Mouse (Mus musculus) heart, postnatal 0 days (tissue): ENCODE data around the gene Tnnt3. TPM values are rescaled to one million over a fixed set of nuclear protein-coding genes. Genes with fewer than 3 reads are reported as not detected.

Experiments used
- ATAC-seq: fragments of 200-750 bp; cut with Nextera tagmentation; 2 replicates; pipeline ENCODE4 v1.8.0; 2017; ENCODE audit warnings: low read depth, moderate number of reproducible peaks, moderate library complexity; ENCODE audit not compliant: insufficient read depth
- DNase-seq: peaks from one replicate; pipeline ENCODE4 v3.0.0-alpha.2; 2016; ENCODE audit warnings: low spot score
- H3K27ac ChIP-seq: fragments of 300-500 bp; sonication (generic); 2 replicates; pipeline ENCODE4 v1.5.1; 2014; ENCODE audit warnings: low read depth, mild to moderate bottlenecking
- H3K27me3 ChIP-seq: fragments of 300-500 bp; sonication (generic); 2 replicates; pipeline ENCODE4 v1.6.1; 2014; ENCODE audit warnings: low read length, mixed read lengths; ENCODE audit not compliant: control insufficient read depth, insufficient read depth
- H3K36me3 ChIP-seq: fragments of 300-500 bp; sonication (generic); replicated peaks from 2 replicates; pipeline ENCODE4 v1.6.1; 2014; ENCODE audit warnings: low read length, mixed read lengths; ENCODE audit not compliant: control insufficient read depth, insufficient read depth
- H3K4me1 ChIP-seq: fragments of 300-500 bp; sonication (generic); 2 replicates; pipeline ENCODE4 v1.6.1; 2014; ENCODE audit warnings: antibody characterized with exemption; ENCODE audit not compliant: control insufficient read depth, insufficient read depth
- H3K4me2 ChIP-seq: fragments of 300-500 bp; sonication (generic); 2 replicates; pipeline ENCODE4 v1.6.1; 2014; ENCODE audit warnings: low read depth, mild to moderate bottlenecking, low read length, moderate library complexity
- H3K4me3 ChIP-seq: fragments of 300-500 bp; sonication (generic); 2 replicates; pipeline ENCODE4 v1.5.1; 2014; ENCODE audit warnings: low read depth, low read length
- H3K9ac ChIP-seq: fragments of 300-500 bp; sonication (generic); replicated peaks from 2 replicates; pipeline ENCODE4 v1.6.1; 2014; ENCODE audit warnings: low read depth, low read length, mixed read lengths
- H3K9me3 ChIP-seq: fragments of 300-500 bp; sonication (generic); replicated peaks from 2 replicates; pipeline ENCODE4 v1.6.1; 2016; ENCODE audit warnings: low read length; ENCODE audit not compliant: control insufficient read depth
- CTCF ChIP-seq: IDR thresholded peaks from 2 replicates; pipeline ENCODE4 v1.5.1; 2016; ENCODE audit warnings: antibody characterized with exemption, control low read depth, low read depth
- EP300 ChIP-seq: IDR thresholded peaks from 2 replicates; pipeline ENCODE4 v1.6.1; 2016; ENCODE audit warnings: antibody characterized with exemption, low read depth
- WGBS: fragments of 180-500 bp; shearing (Covaris S2); extraction: QIAGEN DNeasy Blood & Tissue Kit; methylation state at CpG from one replicate; pipeline ENCODE4 v1.1.7; 2014; 5-methylcytosine and 5-hydroxymethylcytosine counted together
- polyA plus RNA-seq: library from polyadenylated mRNA; unstranded; fragments of >200 nt; fragmentation: Nextera tagmentation; extraction: Ambion mirVana; gene quantifications from 2 replicates; pipeline ENCODE4 v1.2.1, GENCODE M21; 2015
- total RNA-seq: library from RNA; depleted of rRNA; stranded (reverse); fragments of >200 nt; gene quantifications from 2 replicates; pipeline ENCODE4 v1.2.3, GENCODE M21; 2014; ENCODE audit warnings: low replicate concordance; rRNA removed

Tnnt3 gene
- total and polyA plus RNA-seq, 2 experiments from 2014 or later = 0.73 to 2.5 TPM

- Histone ChIP-seq H3K4me3 (no peak overlapping the region), H3K27ac (no peak overlapping the region), H3K4me1 (peaks cover 10% of the 10 kb centered on the region), H3K9me3 (no peaks in the 10 kb centered on the region), H3K4me2 (no peak overlapping the region), H3K9ac (no peak overlapping the region), H3K27me3 (no peaks in the 10 kb centered on the region), H3K36me3 (no peaks in the 10 kb centered on the region)
- DNase-seq (no peak), ATAC-seq (no peak)
- WGBS = 65% methylated on average over 5 of the region's 5 CpGs
- no peak for TF ChIP-seq CTCF
- TF ChIP-seq EP300 = no peak
Measured at GRCm38 (mm10) chr7:142559651-142560175, 61.1 kb downstream of the Tnnt3 start.

DNA sequence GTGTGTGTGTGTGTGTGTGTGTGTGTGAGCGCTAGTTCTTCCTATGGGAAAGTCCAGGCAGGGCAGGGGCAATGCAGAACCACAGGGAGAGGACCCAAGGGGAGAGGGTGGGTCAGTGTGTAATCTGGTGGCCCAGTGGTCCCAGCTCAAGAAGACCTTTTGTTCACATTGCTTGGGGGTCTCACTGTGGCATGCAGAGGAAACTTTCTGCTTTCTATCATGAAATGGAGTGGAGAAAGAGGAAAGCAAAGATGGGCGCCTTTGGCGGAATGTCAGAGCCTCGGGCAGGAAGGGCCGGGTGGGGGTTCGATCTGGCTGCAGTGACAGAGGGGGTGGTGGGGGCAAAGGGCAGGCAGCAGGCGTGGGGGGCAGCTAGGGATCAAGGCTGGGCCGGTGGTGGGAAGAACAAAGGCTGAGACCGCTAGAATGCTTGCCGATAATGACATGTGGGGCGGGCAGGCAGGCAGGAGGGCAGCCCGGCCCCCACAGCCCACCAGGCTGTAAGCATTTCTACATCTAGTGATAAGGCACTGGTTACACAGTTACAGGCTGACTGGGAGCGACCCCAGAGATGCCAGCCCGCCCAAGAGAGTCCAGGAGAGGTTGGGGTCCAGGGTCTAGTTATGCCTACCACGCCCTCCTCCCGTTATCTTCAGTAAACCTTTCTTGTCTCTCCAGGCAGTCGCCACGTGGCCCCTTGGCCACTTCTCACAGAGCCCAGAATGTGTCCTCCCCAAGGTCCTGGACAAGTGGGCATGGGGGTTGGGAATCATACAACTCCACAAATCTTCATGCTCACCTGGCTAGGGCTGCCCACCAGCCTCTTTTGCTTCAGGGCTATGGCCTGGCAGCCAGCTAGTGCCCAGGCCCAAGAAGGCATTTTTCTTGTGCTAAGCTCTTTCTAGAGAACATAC is 62.6 kb downstream of the Tnnt3 start:
- Histone ChIP-seq H3K36me3 (no peaks in the 10 kb centered on the region), H3K27me3 (no peaks in the 10 kb centered on the region), H3K4me3 (no peak overlapping the region), H3K4me2 (no peak overlapping the region), H3K9ac (no peak overlapping the region), H3K4me1 (peaks cover 13% of the 10 kb centered on the region), H3K9me3 (no peaks in the 10 kb centered on the region), H3K27ac (no peak overlapping the region)
- TF ChIP-seq CTCF (no peak), EP300 (no peak)
- ATAC-seq = no peak
- DNase-seq = no peak
- 34% methylated on average over 18 of the region's 18 CpGs for WGBS

DNA sequence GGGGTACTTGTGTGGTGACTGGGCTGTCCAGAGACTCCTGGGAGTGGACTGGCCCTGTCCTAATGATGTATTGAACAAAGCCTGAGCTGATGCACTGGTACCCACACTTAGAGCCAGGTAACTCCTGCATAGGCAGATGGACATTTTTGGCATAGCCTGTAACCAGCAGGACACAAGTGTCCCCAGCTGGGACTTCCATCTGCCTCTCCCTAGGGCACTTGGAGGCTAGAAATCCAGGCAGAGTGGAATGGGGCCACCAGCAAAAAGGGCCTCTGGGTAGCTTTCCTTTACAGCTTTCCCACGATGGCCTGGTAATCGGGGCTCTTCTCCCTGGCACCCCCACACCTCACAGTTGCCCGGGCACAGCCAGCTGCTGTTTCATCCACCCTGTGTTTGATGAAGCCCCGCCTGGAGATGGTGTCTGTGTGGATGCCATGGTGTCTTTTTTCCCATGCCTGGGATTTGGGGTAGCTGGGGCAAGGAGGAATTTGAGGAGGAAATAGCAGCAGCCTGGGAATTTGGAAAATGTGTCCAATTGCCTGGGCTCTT is 63.3 kb downstream of the Tnnt3 start:
- 77% methylated on average over 4 of the region's 4 CpGs for WGBS
- no peak overlapping the region for H3K9ac ChIP-seq

GRCm38 (mm10) chr7:142563168-142563567 is 64.5 kb downstream of the Tnnt3 start:
- no peak for ATAC-seq
- Histone ChIP-seq H3K27ac (no peak overlapping the region), H3K27me3 (no peaks in the 10 kb centered on the region), H3K4me2 (no peak overlapping the region), H3K9ac (no peak overlapping the region), H3K9me3 (no peaks in the 10 kb centered on the region), H3K36me3 (no peaks in the 10 kb centered on the region), H3K4me1 (peaks cover 17% of the 10 kb centered on the region), H3K4me3 (no peak overlapping the region)
- no peak for DNase-seq
- WGBS = 64% methylated on average over 6 of the region's 6 CpGs
- TF ChIP-seq CTCF (no peak), EP300 (no peak)

More for the DNA sequence above, 63.3 kb downstream of the Tnnt3 start:
- Histone ChIP-seq H3K4me2 (no peak overlapping the region), H3K9me3 (no peaks in the 10 kb centered on the region), H3K4me1 (peaks cover 13% of the 10 kb centered on the region), H3K4me3 (no peak overlapping the region), H3K36me3 (no peaks in the 10 kb centered on the region), H3K27me3 (no peaks in the 10 kb centered on the region), H3K27ac (no peak overlapping the region)
- DNase-seq (no peak), ATAC-seq (no peak)
- no peak for TF ChIP-seq CTCF
- no peak for TF ChIP-seq EP300

GRCm38 (mm10) chr7:142564955-142565643 is 66.5 kb downstream of the Tnnt3 start:
- H3K4me3 ChIP-seq = no peak overlapping the region
- no peak for ATAC-seq
- H3K4me2 ChIP-seq = no peak overlapping the region
- no peak overlapping the region for H3K9ac ChIP-seq
- no peaks in the 10 kb centered on the region for H3K36me3 ChIP-seq
- peaks cover 27% of the 10 kb centered on the region for H3K4me1 ChIP-seq
- WGBS = 60% methylated on average over 11 of the region's 11 CpGs
- DNase-seq = no peak
- no peak overlapping the region for H3K27ac ChIP-seq
- no peaks in the 10 kb centered on the region for H3K27me3 ChIP-seq
- H3K9me3 ChIP-seq = no peaks in the 10 kb centered on the region
- TF ChIP-seq EP300 = no peak
- TF ChIP-seq CTCF = no peak

Other genes starting within 250 kb of the Tnnt3 start
- not detected in 2 replicates for gene Gm2431, start 240.5 kb upstream of the Tnnt3 start, total RNA-seq
- not detected in 2 replicates for gene Gm2431, start 240.5 kb upstream of the Tnnt3 start, polyA plus RNA-seq
- not detected in 2 replicates for gene Gm4559, start 224.5 kb upstream of the Tnnt3 start, total RNA-seq
- gene Gm4559, start 224.5 kb upstream of the Tnnt3 start, polyA plus RNA-seq = not detected in 2 replicates
- gene Krtap5-1, start 201.7 kb upstream of the Tnnt3 start, total RNA-seq = not detected in 2 replicates
- not detected in 2 replicates for gene Krtap5-1, start 201.7 kb upstream of the Tnnt3 start, polyA plus RNA-seq
- not detected in 2 replicates for gene Krtap5-4, start 195.3 kb upstream of the Tnnt3 start, total RNA-seq
- gene Krtap5-4, start 195.3 kb upstream of the Tnnt3 start, polyA plus RNA-seq = not detected in 2 replicates
- 0.62 and 4.0 TPM in 2 replicates for gene Ifitm10, start 125.1 kb upstream of the Tnnt3 start, total RNA-seq
- 3.4 and 3.9 TPM in 2 replicates for gene Ifitm10, start 125.1 kb upstream of the Tnnt3 start, polyA plus RNA-seq
- not detected in 2 replicates for gene Gm49369, start 116.2 kb upstream of the Tnnt3 start, total RNA-seq
- gene Gm49369, start 116.2 kb upstream of the Tnnt3 start, polyA plus RNA-seq = 0.85 TPM in 1 of 2 replicates, not detected in the other
- 1,049 and 1,105 TPM in 2 replicates for gene Ctsd, start 110.8 kb upstream of the Tnnt3 start, total RNA-seq
- gene Ctsd, start 110.8 kb upstream of the Tnnt3 start, polyA plus RNA-seq = 484 and 489 TPM in 2 replicates
- 18.0 TPM in 1 of 2 replicates, not detected in the other for gene Syt8, start 64.0 kb upstream of the Tnnt3 start, total RNA-seq
- gene Syt8, start 64.0 kb upstream of the Tnnt3 start, polyA plus RNA-seq = 0.10 TPM in 1 of 2 replicates, not detected in the other
- gene Tnni2, start 57.0 kb upstream of the Tnnt3 start, total RNA-seq = not detected in 2 replicates
- 8.9 and 9.9 TPM in 2 replicates for gene Tnni2, start 57.0 kb upstream of the Tnnt3 start, polyA plus RNA-seq
- 20.8 and 84.4 TPM in 2 replicates for gene Lsp1, start 38.0 kb upstream of the Tnnt3 start, total RNA-seq
- gene Lsp1, start 38.0 kb upstream of the Tnnt3 start, polyA plus RNA-seq = 47.7 and 53.1 TPM in 2 replicates
- 87.2 and 90.9 TPM in 2 replicates for gene Mrpl23, start 33.9 kb downstream of the Tnnt3 start, total RNA-seq
- 14.9 TPM in 2 replicates for gene Mrpl23, start 33.9 kb downstream of the Tnnt3 start, polyA plus RNA-seq
- gene Igf2, start 168.0 kb downstream of the Tnnt3 start, total RNA-seq = 1,317 and 1,642 TPM in 2 replicates
- 950 and 1,040 TPM in 2 replicates for gene Igf2, start 168.0 kb downstream of the Tnnt3 start, polyA plus RNA-seq
- gene Gm49394, start 171.1 kb downstream of the Tnnt3 start, total RNA-seq = not detected in 2 replicates
- gene Gm49394, start 171.1 kb downstream of the Tnnt3 start, polyA plus RNA-seq = not detected in 2 replicates
- gene Ins2, start 244.5 kb downstream of the Tnnt3 start, total RNA-seq = not detected in 2 replicates
- gene Ins2, start 244.5 kb downstream of the Tnnt3 start, polyA plus RNA-seq = 0.85 TPM in 1 of 2 replicates, not detected in the other